Mouse (Mus musculus): Measurements from ENCODE around the gene Tyw1. TPM values are rescaled to one million over a fixed set of nuclear protein-coding genes. Genes with fewer than 3 reads are reported as not detected.

Gene Tyw1
- polyA plus RNA-seq, 1 experiment, result 11.7 TPM

DNA sequence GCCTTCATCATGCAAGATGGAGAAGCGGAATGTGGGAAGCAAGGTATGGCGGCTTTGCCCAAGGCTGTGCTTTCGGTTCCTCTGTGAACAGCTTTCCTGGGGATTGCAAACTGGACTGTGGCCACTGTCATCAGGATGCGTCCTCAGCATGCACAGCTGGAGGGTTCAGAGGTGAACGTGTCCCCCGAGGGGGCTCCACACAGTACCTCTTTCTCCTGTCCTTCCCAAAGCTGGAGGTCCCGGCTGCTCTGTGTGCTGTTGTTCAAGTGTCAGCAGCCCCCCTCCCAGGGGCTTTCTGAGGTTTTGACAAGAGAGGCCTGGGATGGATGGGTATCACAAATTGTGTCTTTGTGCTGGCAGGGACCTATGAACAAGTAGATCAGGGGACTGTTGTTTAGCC lies 131.0 kb downstream of the Tyw1 start:
- no peaks in the 10 kb centered on the region for H3K4me1 ChIP-seq (ENCODE audit: control insufficient read depth, insufficient read depth, low read length)
- H3K4me3 ChIP-seq (replicated peaks; ENCODE audit: control insufficient read depth, low read depth, low read length), result no peak overlapping the region
- no peak overlapping the region for H3K27ac ChIP-seq (ENCODE audit: control insufficient read depth, insufficient read depth, low read depth, low read length, poor library complexity)
- 82% methylated on average over 7 of the region's 7 CpGs for WGBS
- TF ChIP-seq POLR2A (IDR thresholded peaks at IDR 0.05; ENCODE audit: borderline replicate concordance, control insufficient read depth, low read depth, low read length) (no peak), CTCF (IDR thresholded peaks at IDR 0.05; ENCODE audit: control insufficient read depth, insufficient read depth, low read length) (no peak)

Other genes with a start within 250 kb of the Tyw1 start
- 14.9 and 37.1 TPM in 2 replicates for gene Asl, start 226.4 kb upstream of the Tyw1 start, polyA plus RNA-seq (2011; ENCODE audit: insufficient read depth, insufficient read length, low replicate concordance, missing spikeins)
- 10.5 and 18.0 TPM in 2 replicates for gene Crcp, start 226.3 kb upstream of the Tyw1 start, polyA plus RNA-seq (2011; ENCODE audit: insufficient read depth, insufficient read length, low replicate concordance, missing spikeins)
- 3.1 and 5.2 TPM in 2 replicates for gene Tpst1, start 182.3 kb upstream of the Tyw1 start, polyA plus RNA-seq (2011; ENCODE audit: insufficient read depth, insufficient read length, low replicate concordance, missing spikeins)
- gene Kctd7, start 110.8 kb upstream of the Tyw1 start, polyA plus RNA-seq (2011; ENCODE audit: insufficient read depth, insufficient read length, low replicate concordance, missing spikeins), result 6.1 and 6.6 TPM in 2 replicates
- gene Rabgef1, start 83.8 kb upstream of the Tyw1 start, polyA plus RNA-seq (2011; ENCODE audit: insufficient read depth, insufficient read length, low replicate concordance, missing spikeins), result 16.9 and 36.5 TPM in 2 replicates
- gene Tmem248, start 38.5 kb upstream of the Tyw1 start, polyA plus RNA-seq (2011; ENCODE audit: insufficient read depth, insufficient read length, low replicate concordance, missing spikeins), result 15.0 and 25.2 TPM in 2 replicates
- 42.3 and 56.9 TPM in 2 replicates for gene Sbds, start 89 bp upstream of the Tyw1 start, polyA plus RNA-seq (2011; ENCODE audit: insufficient read depth, insufficient read length, low replicate concordance, missing spikeins)
- gene Caln1, start 113.8 kb downstream of the Tyw1 start, polyA plus RNA-seq (2011; ENCODE audit: insufficient read depth, insufficient read length, low replicate concordance, missing spikeins), result 1.3 and 1.7 TPM in 2 replicates
- not detected in 2 replicates for gene A330070K13Rik, start 129.0 kb downstream of the Tyw1 start, polyA plus RNA-seq (2011; ENCODE audit: insufficient read depth, insufficient read length, low replicate concordance, missing spikeins)